Mouse (Mus musculus) heart, postnatal 0 days (tissue): Measurements from ENCODE around the gene Map2k4.

Experiments
- CTCF ChIP-seq: IDR thresholded peaks from 2 replicates; pipeline ENCODE4 v1.5.1; 2016; ENCODE audit warnings: antibody characterized with exemption, control low read depth, low read depth
- EP300 ChIP-seq: IDR thresholded peaks from 2 replicates; pipeline ENCODE4 v1.6.1; 2016; ENCODE audit warnings: antibody characterized with exemption, low read depth

GRCm38 (mm10) chr11:65706784-65707183 lies 81.3 kb downstream of the Map2k4 start:
- TF ChIP-seq CTCF = no peak
- no peak for TF ChIP-seq EP300
